Mouse (Mus musculus) adrenal gland, adult 8-10 months (tissue): ENCODE data around the gene Kank2. TPM values are rescaled to one million over a fixed set of nuclear protein-coding genes. Genes with fewer than 3 reads are reported as not detected.
"Not testable (repeated sequence)": the region's sequence is repeated elsewhere in the genome, so short reads cannot be mapped to it uniquely, and the experiment has no call there.

ENCODE experiments used
- DNase-seq: peaks from one replicate; pipeline ENCODE4 v3.0.0; 2022
- total RNA-seq, 4 experiments: library from RNA; stranded (reverse); gene quantifications; 2 replicates each; pipeline ENCODE4 v1.2.4; 2022

The Kank2 gene
- total RNA-seq, 4 experiments from 2014 or later = 35.0 to 58.9 (median 47.5) TPM

DNA sequence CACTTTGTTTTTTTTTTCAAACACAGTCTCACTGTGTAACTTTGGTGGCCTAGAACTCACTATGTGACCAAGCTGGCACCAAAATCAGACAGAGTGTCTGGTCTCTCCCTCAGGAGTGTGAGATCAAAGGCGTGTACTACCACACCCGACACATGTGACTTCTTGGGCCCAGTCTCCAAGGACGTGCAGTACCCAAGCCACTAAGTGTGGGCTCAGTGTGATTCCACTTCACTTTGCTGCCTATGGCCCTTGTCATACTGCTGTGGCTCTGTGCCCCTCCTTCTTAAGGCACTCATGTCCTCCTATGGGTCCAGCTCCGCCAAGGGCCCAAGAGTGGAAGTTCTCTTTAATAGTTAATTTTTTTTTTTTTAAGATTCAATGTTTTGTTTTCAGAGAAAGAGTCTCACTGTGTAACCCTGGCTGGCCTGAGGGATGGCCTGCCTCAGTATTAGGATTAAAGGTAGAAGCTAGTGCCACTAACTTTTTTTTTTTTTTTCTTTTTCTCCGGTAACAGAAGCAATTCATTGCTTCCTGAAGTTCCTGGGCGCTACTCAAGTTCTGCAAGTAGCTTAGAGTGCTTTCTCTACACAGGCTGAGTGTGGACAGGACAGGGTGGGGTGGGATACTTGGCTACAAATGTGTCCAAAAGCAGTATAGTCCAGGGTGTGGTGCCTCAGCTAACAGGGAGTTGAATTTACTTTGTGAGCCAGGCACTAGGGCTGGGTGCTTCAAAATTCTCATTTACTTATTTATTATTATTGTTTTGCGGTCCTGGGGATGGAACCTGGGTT, 13.8 kb downstream of the Kank2 start:
- no peak for DNase-seq

DNA sequence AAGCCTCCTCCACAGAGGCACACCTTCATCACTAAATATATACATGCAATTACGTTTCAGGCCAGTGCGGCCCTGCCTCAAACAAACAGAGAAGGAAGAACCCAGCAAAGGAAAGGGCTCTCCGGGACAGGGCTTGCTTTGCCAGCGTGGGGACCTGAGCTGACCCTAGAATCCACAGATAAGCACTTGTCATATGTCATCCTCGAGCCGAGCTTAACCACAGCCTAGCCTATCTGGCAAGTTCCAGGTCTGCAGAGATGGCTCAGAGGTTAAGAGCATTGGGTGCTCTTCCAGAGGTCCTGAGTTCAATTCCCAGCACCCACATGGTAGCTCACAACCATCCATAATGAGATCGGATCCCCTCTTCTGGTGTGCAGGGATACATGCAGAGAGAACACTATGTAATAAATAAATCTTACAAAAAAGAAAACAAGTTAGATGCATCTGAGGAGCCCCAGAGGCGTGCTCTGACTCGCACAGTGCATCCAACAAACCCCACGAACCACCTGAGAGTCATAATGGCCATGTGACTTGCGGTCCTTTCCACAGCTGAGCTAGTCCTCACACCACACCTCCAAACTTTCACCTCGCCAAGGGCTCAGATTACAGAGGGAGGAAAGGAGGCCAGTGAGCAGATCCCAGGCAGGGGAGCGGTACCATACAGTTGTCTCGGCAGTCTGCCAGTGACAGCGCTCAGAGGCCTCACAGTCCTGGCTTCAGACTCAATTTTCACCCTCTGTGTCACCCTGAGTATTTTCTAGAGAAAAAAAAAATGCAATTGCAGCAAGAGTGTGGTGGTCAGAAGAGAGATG, 16.7 kb downstream of the Kank2 start:
- DNase-seq = no peak

DNA sequence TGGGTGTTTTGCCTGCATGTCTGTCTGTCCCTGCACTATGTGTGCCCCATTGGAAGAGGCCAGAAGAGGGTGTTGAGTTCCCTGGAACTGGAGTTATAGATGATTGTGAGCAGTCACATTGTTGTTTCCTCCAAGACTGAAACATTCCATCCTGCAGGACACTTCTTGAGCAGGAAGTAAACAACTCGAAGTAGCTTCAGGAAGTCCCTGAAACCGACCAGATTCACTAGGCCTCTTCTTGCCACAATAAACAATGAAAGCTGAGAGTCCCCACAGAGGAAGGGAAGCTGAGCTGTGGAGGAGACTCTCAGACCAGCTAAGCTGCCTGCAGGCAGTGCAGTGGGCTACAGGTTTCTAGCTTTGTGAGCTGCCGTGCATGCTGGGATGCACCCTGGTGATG, 20.8 kb downstream of the Kank2 start:
- DNase-seq = no peak

DNA sequence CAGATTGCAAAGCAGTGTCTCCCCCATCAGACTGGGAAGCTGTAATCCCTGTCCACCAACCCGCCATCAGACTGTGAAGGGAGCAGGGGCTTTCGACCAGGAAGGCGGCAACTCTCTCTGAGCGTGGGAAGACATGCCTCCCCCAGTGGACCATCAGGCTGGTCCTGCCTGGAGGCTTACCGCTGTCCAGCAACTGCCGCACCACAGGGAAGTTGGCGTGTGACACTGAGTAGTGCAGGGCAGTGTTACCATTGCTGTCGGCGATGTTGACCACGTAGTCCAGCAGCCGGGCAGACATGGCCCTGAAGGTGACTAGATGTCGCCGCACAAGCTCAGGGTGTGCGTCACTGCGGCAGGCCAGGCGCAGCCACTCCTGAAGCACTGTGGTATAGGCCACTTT, 24.2 kb downstream of the Kank2 start:
- no peak for DNase-seq

DNA sequence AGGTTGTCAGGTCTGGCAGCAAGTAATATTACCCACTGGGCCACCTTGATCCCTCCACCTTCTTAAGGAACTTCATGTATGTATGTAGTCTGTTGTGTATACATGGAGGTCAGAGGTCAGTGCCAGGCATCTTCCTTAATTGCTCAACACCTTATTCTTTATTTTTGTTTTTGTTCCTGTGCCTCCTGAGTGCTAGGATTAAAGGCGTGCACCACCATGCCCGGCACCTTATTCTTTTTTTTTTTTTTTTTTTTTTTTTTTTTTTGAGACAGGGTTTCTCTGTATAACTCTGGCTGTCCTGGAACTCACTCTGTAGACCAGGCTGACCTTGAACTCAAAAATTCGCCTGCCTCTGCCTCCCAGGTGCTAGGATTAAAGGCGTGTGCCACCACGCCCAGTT, 25.1 kb downstream of the Kank2 start:
- DNase-seq = not testable (repeated sequence)

DNA sequence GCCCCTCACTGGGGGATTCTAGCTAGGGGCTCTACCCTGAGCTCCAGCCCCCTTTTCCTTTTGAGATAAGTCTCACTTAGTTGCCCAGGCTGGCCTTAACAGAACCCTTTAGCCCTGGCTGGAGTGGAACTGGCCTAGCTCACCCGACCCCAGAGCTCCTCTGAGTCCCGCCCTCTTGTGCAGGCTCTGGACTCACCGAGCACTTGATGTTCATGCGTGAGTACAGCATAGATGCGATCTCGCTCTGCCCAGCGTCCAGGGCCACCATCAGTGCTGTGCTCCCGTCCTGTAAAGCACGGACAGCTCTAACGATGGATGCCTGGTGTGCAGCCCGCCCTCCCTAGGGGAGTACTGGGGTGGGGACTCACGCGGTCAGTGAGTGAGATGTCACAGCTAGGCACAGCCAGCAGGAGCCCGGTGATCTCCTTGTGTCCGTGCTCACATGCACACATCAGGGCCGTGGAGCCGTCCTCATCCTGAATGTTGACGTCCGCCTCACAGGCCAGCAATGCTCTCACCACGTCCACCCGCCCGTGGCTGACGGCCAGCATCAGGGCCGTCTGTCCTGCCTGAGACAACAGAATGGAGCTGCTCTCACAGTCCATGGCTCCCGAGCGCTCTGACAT, 28.9 kb downstream of the Kank2 start:
- no peak for DNase-seq

DNA sequence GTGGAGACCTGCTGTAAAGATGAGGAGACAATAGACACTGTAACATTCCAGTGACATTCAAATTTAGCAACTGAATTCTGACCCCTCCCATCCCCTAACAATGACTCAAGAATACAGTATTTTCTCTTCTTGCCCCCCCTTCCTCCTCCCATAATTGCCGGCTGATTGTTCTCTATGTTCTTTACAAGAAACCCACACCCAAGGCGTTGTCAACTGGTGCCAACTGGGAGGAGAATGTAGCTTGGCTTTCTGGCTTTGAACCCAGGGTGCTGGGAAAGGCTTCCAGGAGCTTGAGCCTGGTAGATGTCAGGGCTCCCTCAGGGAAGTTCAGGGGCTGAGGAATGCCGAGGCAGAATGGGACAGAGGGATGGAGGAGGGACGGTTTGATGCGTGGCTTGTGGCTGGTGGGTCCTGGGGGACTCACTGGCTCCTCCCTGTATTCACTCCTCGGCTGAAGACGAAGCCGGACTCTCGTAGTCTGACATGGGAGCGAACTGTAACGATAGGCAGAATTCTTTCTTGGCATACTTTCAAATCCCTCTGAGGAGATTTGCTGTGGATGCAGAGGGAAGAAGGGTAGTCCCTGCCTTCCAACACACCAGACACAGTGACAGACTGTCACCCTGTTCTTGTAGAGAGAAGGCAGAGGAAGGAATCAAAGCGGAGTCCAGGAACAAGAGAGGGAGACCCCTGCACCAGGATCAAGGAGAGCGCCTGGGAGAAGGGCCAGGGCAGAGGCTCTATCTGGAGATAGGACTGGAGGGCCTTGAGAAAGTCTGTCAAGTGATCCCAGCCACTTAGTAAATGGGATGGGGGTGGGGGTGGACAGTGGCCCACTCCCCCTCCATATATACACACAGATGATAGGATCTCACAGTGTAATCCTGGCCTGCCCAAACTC, 29.8 kb downstream of the Kank2 start:
- no peak for DNase-seq

DNA sequence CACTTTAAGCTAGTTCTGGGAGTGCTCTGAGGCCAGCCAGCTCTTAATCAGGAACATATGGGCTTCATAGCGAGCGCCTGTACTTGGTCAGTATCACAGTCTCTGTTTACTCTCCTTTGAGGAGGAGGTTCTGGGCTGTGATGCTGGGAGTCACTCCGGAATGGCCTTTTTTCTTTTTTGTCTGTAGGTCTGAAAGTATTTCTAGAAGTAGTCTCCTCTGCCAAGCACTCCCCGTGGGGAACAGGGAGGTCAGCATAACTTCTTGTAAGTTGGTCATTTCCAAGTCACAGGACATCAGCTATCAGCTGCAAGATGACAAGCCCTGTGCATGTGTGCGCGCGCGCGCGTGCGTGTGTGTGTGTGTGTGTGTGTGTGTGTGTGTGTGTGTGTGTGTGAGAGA, 30.6 kb downstream of the Kank2 start:
- DNase-seq = no peak

DNA sequence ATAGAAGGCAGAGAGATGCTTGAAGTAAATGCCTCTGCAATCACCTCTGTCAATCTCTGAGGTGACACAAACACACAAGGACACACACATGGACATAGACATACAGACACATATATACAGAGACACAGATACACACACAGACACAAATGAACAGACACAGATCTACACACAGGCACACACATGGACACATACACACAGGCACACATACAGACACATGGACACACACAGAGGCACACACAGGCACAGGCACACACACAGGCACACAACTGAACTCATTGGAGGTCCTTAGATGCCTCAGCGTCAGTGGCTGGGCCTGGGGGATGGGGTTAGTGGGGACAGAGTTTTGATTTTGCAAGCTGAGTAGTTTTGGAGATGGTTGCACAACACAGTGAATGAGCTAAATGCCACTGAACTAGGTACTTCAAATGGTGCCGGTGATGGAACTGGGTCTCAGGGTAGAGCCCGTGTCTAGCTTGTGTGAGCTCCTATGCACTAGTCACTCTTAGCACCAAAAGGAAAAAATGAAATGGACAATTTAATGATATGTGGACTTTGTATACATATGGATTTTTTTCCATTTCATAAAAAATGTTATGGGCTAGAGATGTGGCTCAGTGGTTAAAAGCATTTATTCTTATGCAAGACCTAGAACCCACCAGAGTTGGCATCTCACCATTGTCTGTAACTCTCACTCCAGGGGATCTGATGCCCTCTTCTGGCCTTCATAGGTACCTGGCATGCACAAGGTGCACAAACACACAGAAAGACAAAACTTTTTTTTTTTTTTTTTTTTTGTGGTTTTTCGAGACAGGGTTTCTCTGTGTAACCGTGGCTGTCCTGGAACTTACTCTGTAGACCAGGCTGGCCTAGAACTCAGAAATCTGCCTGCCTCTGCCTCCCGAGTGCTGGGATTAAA, 34.2 kb downstream of the Kank2 start:
- DNase-seq = no peak

DNA sequence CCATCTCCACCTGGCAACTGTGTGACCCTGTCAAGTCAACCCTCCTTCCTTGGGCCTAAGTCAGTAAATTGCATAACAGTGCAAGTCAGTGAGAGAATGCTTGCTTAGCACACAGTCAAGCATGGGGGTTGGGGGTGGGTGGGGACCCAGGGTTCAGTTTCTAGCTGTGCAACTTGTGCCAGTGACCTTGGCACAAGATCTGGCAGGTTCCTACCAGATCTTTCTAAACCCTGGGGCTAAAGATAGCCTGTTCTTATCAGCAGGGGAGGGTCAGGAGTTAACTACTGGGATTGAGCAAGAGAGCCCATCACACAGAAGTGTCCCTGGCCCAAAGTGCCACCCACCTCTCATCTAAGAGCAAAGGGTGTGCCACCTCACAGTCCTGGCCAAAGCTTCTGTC, 36.4 kb downstream of the Kank2 start:
- no peak for DNase-seq

DNA sequence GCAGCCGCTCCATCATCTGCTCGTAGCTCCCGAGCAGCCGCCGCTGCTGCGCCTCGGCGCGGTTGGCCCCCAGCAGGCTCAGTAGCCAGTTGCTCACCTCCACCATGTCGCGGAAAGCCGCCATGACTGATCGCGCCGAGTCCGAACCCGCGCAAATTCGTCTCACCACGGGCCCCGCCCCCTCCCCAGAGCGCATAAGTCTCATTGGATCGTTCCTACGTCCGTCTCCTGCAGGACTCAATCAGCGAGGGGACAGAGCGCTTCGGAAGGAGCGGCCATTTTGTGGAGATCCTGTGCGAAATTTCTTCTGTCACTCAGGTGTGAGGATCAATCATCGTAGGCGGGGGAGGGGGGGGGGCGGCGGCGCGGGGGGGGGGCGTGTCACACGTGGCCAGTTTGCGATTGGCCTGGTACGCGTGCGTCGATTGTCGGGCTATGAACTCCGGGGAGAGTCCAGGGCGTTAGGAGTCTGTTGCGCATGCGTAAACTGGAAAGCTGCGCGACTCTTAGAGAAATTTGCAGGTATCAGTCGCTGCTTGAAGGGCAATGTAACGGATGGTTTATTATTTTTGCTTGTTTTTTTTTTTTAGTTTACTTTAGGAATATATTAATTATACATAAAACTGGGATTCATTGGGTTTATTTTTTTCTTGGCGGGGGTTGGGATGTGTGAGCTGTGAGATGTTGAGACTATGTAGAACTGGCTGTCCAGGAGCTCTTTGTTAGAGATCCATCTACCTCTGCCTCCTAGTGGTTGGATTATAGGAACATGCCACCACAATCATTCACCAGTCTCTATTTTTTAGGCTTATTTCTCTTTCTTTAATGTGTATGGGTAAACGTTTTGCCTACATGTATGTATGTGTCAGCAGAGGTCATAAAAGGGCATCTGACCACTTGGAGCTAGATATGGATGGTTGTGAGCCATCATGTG, 38.1 kb downstream of the Kank2 start, which contains the start of gene Spc24:
TSS of gene Spc24 (minus strand) at position 149 of the 934 bp plus-strand sequence.
- peak; percentile 93 for DNase-seq

DNA sequence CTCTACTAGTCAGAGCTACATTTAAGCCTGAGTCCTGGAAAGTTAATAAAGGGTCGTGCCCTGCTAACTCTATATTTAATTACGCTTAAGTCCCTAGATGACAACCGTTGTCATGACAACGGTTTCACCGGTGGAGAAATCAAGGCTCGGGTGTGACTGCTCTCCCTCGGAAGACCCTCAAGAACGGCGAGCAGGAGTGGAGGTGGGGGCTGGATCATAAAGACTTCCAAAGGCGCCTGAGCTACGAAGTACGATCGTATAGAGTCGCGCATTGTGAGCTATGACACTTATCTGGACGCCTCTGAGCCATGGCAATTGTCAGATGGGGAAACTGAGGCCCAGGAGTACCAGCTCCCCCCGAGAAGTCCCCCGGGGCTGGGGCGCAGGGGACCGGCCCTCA, 38.8 kb downstream of the Kank2 start:
- no peak for DNase-seq

DNA sequence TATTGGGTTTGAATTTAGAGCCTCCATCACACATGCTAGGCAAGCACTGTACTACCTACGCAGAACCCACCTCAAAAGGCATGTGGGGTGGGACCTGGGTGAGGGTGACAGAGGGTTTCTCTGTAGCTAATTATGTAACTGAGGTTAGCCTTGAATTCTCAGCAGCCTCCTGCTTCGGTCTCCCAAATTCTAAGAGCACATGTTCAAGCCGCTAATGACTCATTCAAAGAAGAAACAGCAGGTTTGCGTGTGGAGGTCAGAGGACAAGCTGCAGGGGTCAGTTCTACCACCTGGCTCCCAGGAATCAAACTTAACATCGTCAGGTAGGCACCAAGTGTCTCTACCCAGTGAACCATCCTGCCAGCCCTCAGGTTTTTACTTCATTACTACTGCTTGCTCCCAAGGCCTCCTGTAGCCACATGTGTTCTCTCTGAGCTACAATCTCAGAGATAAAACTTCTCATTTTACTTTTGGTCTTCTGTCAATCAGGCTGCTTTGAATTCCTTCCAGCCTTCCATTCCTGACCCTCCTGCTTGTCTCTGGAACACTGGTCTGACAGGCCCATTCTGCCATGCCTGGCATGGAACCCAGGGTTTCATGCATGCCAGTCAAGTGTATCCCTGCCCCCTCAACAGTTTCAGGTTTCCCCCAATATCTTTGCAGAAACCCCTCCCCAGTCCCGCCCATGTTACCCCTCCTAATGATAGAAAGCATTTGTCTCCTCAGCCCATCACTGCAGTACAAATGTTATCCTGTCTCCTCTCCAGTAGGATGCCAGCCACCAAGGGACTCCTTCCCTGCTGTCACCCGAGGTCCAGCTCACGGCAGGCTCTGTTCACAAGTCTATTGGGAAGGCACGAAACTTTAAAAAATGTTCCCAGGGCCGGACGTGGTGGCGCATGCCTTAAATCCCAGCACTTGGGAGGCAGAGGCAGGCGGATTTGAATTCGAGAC, 39.7 kb downstream of the Kank2 start:
- no peak for DNase-seq

DNA sequence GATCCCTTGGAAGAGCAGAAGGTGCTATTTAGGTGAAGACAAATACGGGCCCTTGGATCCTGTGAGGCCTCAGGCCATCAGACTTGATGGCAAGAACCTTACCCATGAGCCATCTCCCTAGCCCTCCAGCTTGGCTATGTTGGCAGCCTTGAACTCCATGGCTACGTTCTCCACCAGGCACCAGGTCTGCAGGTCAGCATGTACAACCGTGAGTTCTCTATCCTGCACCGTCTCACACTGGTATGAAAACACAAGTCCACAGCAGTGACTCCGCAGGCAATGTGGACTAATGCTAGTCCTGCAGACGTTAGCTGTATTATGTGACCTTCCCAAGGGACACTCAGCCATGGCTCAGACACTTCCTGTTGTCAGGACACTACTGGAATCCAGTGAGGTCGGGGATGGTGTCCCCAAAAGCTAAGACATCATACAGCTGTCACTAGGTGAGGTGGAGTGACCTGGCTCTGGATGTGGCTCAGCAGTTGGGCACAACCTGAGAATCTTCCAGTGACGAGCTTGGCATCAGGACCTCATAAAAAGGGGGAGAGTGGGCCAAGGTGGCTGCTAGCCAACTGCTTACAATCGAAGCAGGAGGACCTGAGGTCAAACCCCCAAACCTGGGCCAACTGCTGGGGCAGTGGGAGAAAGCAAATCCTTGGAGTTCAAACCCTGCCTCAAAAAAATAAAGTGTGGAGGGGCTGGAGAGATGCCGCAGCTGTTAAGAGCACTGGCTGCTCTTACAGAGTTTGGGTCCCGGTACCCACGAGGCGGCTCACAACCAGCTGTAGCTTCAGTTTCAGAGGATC, 43.8 kb downstream of the Kank2 start:
- DNase-seq = no peak

DNA sequence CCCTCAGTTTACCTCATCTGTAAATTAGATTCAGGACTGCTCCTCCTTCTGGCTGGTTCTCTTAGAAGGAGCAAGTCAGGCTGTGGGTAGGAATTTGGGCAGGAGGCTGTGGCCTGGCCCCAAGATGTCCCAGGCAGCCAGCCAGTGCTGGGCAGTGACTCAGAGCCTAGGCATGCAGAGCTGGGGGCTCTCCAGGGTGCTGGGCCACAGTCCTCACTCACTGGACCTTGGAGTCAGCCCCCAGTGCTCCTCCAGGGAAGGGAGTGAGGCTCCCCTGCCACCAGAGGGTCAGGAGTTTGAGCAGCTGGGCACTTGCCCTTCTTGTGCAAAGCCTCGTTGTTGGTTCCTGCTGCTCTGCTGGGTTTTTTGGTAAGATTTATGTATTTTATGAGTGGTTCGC, 44.5 kb downstream of the Kank2 start:
- DNase-seq = peak; percentile 81

DNA sequence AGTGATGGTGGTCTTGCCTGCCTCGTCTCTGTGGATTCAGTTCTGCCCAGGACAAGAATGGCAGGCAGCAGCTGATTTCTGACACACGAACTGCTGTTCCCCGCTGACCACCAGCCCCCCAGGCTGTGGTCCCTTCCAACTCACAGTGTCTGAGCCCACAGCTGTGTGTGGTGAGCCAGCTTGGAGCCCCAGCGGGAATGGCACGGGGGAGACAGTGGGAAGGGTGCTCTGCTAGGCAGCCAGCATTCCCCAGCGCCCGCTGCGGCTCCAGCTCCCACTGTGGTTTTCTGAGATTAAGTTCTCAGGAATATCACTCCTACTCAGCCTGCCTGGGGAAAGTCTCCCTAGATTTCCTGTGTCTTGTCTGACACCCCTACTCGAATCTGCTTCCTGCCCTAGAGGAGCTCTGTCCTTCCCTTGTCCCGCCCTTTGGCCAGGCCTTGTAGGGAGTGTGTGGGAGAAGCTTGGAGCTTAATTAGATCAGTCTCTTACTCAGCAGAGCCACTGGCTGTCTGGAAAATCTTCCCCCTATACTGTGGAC, 46.2 kb downstream of the Kank2 start:
- DNase-seq = no peak

DNA sequence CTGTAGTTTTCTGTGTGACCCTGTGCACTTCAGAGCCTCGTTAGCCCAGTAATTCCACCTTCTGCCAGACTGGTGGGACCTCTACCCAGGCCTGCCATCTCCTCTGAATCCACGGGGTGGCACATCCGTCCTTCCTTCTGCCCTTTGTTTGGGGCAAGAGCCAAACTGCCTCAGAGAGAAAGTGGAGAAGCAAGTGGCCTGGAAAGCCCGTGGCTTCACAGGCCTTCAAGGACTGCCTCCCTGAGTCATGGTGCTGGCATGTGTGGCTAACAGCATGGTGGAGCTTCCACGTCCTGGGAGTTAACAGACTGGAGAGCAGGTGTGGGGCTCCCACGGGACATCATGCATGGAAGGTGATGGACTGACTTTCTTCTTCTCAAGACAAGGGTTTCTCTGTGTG, 47.2 kb downstream of the Kank2 start:
- DNase-seq = peak; percentile 79

DNA sequence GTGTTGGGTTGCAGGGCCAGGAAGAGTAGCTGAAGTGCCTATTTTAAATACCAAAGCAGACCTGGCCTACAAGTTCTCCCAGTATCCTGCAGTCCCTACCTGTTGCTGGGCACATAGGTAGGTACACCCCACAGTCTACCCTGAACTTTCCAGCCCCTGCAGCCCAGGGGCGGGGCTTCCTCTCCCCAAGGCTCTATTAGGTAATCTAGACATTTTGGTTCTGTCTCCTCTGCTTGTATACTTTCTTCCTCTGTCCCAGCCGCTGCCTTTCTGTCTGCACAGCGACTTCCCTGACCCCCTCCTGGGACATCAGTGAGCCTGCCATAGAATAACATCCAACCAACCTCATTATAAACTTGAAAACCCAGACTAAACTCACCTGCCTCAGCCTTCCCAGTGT, 48.2 kb downstream of the Kank2 start:
- DNase-seq = no peak
